Mouse (Mus musculus) hematopoietic stem cell, adult 5-6 weeks (primary cell): ENCODE measurements at regions not wholly inside any gene's neighbourhood (a gene's known extent, or its start where the extent isn't known, plus 50 kb on each side); places are given as distances from the start of the nearest gene placed in this dataset.
"Not testable (repeated sequence)": the region's sequence is repeated elsewhere in the genome, so short reads cannot be mapped to it uniquely, and the experiment has no call there.

ENCODE experiments used
- ATAC-seq, 2 experiments: fragments of 125-278 bp in 1 of 2; replicated peaks in 1 of 2; 2 replicates each; pipeline ENCODE4 v1.8.0; 2016 to 2017; ENCODE audit warnings: inconsistent platforms in 2 of 2, mild to moderate bottlenecking in 2 of 2, moderate number of reproducible peaks in 2 of 2, low read depth in 1 of 2, moderate TSS enrichment in 1 of 2; ENCODE audit not compliant: low FRiP score in 2 of 2, poor library complexity in 2 of 2, severe bottlenecking in 2 of 2, insufficient read depth in 1 of 2, low TSS enrichment in 1 of 2

GRCm38 (mm10) chr17:50346451-50347192, 53.2 kb upstream of the Dazl start:
- ATAC-seq = no peak

GRCm38 (mm10) chr17:50353818-50354217, 60.4 kb upstream of the Dazl start:
- not testable (repeated sequence) for ATAC-seq

GRCm38 (mm10) chr17:50354357-50354756, 60.9 kb upstream of the Dazl start:
- ATAC-seq = no peak

GRCm38 (mm10) chr17:50361657-50362233, 68.3 kb upstream of the Dazl start:
- no peak for ATAC-seq

GRCm38 (mm10) chr17:50365396-50365795, 72.0 kb upstream of the Dazl start:
- ATAC-seq = no peak

GRCm38 (mm10) chr17:50366181-50366580, 72.7 kb upstream of the Dazl start:
- no peak for ATAC-seq

GRCm38 (mm10) chr17:50369216-50369875, 75.9 kb upstream of the Dazl start:
- ATAC-seq = peak; percentile 26 to 46; a peak in 1 of 4 replicates

- no peak for ATAC-seq
These were observed 77.0 kb upstream of the Dazl start for GRCm38 (mm10) chr17:50370484-50370883.

GRCm38 (mm10) chr17:50373496-50374141, 80.2 kb upstream of the Dazl start:
- no peak for ATAC-seq

GRCm38 (mm10) chr17:50375465-50375864, 82.0 kb upstream of the Dazl start:
- ATAC-seq = peak in 1 of 2 experiments; percentile 21; a peak in 1 of 4 replicates

- no peak for ATAC-seq
These were observed 83.3 kb upstream of the Dazl start for GRCm38 (mm10) chr17:50376708-50377107.

GRCm38 (mm10) chr17:50378141-50378727, 84.8 kb upstream of the Dazl start:
- no peak for ATAC-seq

GRCm38 (mm10) chr17:50388715-50389710, 95.6 kb upstream of the Dazl start:
- ATAC-seq = no peak

GRCm38 (mm10) chr17:50390151-50390550, 96.7 kb upstream of the Dazl start:
- no peak for ATAC-seq

GRCm38 (mm10) chr17:50391207-50391606, 97.8 kb upstream of the Dazl start:
- ATAC-seq = no peak

GRCm38 (mm10) chr17:50391996-50392395, 98.6 kb upstream of the Dazl start:
- no peak for ATAC-seq

- no peak for ATAC-seq
These were observed 99.0 kb upstream of the Dazl start for GRCm38 (mm10) chr17:50392428-50392827.
